Mouse (Mus musculus) brain, embryonic 14.5 days (tissue): ENCODE measurements around the gene Alpk3. TPM values are rescaled to one million over a fixed set of nuclear protein-coding genes. Genes with fewer than 3 reads are reported as not detected.

Experiments used
- DNase-seq: peaks from one replicate; pipeline ENCODE4 v3.0.0-alpha.2; 2011; ENCODE audit warnings: low read depth
- CTCF ChIP-seq: fragments of 200-500 bp; IDR thresholded peaks from 2 replicates; pipeline ENCODE4 v1.5.1; 2012; ENCODE audit warnings: inconsistent platforms, mild to moderate bottlenecking, moderate library complexity, borderline replicate concordance; ENCODE audit not compliant: insufficient read depth, insufficient read length; ENCODE audit errors: extremely low read depth
- POLR2A ChIP-seq: fragments of 200-500 bp; IDR thresholded peaks from 2 replicates; pipeline ENCODE4 v1.6.1; 2012; ENCODE audit warnings: mild to moderate bottlenecking, inconsistent platforms, borderline replicate concordance; ENCODE audit not compliant: poor library complexity, insufficient read depth, insufficient read length, severe bottlenecking; ENCODE audit errors: extremely low read depth
- polyA plus RNA-seq: library from polyadenylated mRNA; depleted of rRNA; stranded (reverse); fragments of >200 nt; gene quantifications from 2 replicates; pipeline ENCODE4 v1.2.3, GENCODE M21; 2012

The Alpk3 gene
- polyA plus RNA-seq, 1 experiment, result 0.16 TPM

- no peak for DNase-seq
- TF ChIP-seq CTCF (no peak), POLR2A (no peak)
Measured at GRCm38 (mm10) chr7:81110791-81111190, 53.4 kb downstream of the Alpk3 start.

- no peak for DNase-seq
- no peak for TF ChIP-seq CTCF
- TF ChIP-seq POLR2A, result no peak
Measured at GRCm38 (mm10) chr7:81111729-81112128, 54.3 kb downstream of the Alpk3 start.

- no peak for DNase-seq
- TF ChIP-seq POLR2A, result no peak
- no peak for TF ChIP-seq CTCF
Measured at GRCm38 (mm10) chr7:81112686-81113360, 55.4 kb downstream of the Alpk3 start.

- TF ChIP-seq CTCF (no peak), POLR2A (no peak)
- DNase-seq, result no peak
Measured at GRCm38 (mm10) chr7:81114555-81114954, 57.2 kb downstream of the Alpk3 start, which contains the start of gene Slc28a1. Gene Slc28a1, plus strand, starts transcription at chr7:81114799.

- TF ChIP-seq CTCF, result no peak
- no peak for TF ChIP-seq POLR2A
- no peak for DNase-seq
Measured at GRCm38 (mm10) chr7:81121099-81121498, 63.7 kb downstream of the Alpk3 start.

- DNase-seq, result no peak
- TF ChIP-seq POLR2A (no peak), CTCF (no peak)
Measured at GRCm38 (mm10) chr7:81122808-81123207, 65.4 kb downstream of the Alpk3 start.

GRCm38 (mm10) chr7:81123553-81123952 lies 66.2 kb downstream of the Alpk3 start:
- TF ChIP-seq CTCF (no peak), POLR2A (no peak)
- no peak for DNase-seq

GRCm38 (mm10) chr7:81124773-81125172 lies 67.4 kb downstream of the Alpk3 start:
- TF ChIP-seq POLR2A (no peak), CTCF (no peak)
- no peak for DNase-seq

- DNase-seq, result peak; percentile 30
- no peak for TF ChIP-seq POLR2A
- TF ChIP-seq CTCF, result no peak
Measured at GRCm38 (mm10) chr7:81125215-81126175, 68.1 kb downstream of the Alpk3 start.

GRCm38 (mm10) chr7:81131864-81132263 lies 74.5 kb downstream of the Alpk3 start:
- DNase-seq, result no peak

GRCm38 (mm10) chr7:81132851-81133279 lies 75.5 kb downstream of the Alpk3 start:
- TF ChIP-seq POLR2A (no peak), CTCF (no peak)

More at GRCm38 (mm10) chr7:81131864-81132263, 74.5 kb downstream of the Alpk3 start:
- TF ChIP-seq POLR2A (no peak), CTCF (no peak)

GRCm38 (mm10) chr7:81133416-81133815 lies 76.0 kb downstream of the Alpk3 start:
- TF ChIP-seq CTCF (no peak), POLR2A (no peak)
- DNase-seq, result no peak

More at GRCm38 (mm10) chr7:81132851-81133279, 75.5 kb downstream of the Alpk3 start:
- no peak for DNase-seq

GRCm38 (mm10) chr7:81133941-81134340 lies 76.5 kb downstream of the Alpk3 start:
- no peak for DNase-seq
- no peak for TF ChIP-seq POLR2A
- no peak for TF ChIP-seq CTCF

- peak; percentile 74 for DNase-seq
- no peak for TF ChIP-seq CTCF
- no peak for TF ChIP-seq POLR2A
Measured at GRCm38 (mm10) chr7:81134614-81135067, 77.2 kb downstream of the Alpk3 start.

GRCm38 (mm10) chr7:81137292-81137691 lies 79.9 kb downstream of the Alpk3 start:
- no peak for TF ChIP-seq CTCF
- TF ChIP-seq POLR2A, result no peak
- DNase-seq, result no peak
